Mouse (Mus musculus): Measurements from ENCODE around the gene Tmem144.
"Not testable (repeated sequence)": the region's sequence is repeated elsewhere in the genome, so short reads cannot be mapped to it uniquely, and the experiment has no call there.

Tmem144 gene

GRCm38 (mm10) chr3:79809180-79809567 is 43.4 kb downstream of the Tmem144 start:
- DNase-seq (ENCODE audit: low spot score in 2 of 2) = peak in 1 of 2 experiments; percentile 26

- no peak for DNase-seq (ENCODE audit: low spot score in 2 of 2)
Observed at GRCm38 (mm10) chr3:79808530-79809179, 43.9 kb downstream of the Tmem144 start.

DNA sequence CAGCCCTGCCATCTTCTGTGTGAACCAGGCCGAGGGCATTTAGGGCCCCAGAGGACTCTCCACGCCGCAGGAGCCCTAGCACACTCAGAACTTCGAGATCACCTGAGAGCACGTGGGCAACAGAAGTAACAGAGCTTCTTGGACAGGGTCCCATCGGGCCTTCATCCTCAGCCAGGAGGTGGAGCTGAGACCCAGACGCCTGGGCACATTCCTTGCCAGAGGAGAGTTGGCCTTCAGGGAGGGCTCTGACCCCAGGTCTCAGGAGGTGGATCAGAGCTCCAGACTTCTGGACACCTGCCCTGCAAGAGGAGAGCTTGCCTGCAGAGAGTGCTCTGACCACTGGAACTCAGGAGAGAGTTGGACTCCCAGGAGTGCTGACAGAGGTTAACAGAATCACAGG is 51.8 kb downstream of the Tmem144 start:
- not testable (repeated sequence) for DNase-seq (ENCODE audit: low spot score in 2 of 2)

DNA sequence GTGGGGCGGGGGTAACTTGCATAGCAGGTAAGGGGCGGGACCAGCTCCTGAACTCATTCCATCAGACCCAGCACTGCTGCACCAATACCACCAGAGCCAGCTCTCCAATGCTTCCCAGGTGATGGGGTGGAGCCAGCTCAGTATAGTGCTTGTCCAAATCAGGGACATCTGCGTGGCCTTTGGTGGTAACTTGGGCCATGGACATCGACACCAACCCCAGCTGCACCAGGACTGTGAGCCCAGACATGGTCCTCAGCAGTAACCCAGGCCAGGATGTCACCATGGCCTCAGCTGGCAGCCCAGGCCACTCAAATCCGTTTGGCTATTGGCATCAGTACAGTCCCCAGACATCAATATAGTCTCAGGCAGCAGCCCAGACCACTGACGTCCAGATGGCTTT is 60.3 kb downstream of the Tmem144 start:
- no peak for DNase-seq (ENCODE audit: low spot score in 2 of 2)

DNA sequence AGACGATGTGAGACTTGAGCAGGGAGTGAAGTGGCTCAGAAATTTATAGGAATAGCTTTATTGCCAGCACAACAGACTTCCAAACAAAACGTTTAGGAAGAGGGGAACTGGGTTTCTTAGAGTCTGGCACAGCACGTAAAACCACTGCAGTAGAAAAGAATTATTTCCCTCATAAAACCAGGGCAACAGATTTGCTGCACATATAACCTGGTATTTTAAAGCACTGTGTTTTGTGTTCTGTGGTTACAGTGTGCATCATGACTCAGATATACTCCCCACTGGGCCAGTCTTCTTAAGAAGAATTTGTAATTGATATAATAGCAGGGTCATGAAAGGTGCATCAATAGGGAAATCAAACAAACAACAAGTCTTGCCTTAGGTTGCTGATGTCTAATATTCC is 62.2 kb downstream of the Tmem144 start:
- DNase-seq (ENCODE audit: low spot score in 2 of 2) = no peak

DNA sequence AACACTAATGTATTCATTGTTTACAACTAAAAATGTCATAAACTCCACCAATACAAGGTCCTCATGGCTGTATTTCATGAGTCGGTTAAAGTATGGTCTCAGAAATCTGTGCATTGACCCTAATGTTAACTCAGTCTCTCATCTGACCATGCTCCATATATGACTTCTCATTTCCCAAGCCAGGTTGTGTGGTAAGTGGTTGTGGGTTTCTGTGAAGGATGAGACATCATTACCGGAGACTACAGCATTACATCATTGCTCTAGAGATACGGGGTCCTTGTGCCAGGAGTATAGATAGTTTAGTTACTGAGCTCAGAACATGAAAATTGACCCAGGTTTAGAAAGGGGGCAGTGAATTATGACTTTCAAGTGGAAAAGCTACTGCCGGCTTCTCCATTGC is 63.0 kb downstream of the Tmem144 start:
- no peak for DNase-seq (ENCODE audit: low spot score in 2 of 2)

DNA sequence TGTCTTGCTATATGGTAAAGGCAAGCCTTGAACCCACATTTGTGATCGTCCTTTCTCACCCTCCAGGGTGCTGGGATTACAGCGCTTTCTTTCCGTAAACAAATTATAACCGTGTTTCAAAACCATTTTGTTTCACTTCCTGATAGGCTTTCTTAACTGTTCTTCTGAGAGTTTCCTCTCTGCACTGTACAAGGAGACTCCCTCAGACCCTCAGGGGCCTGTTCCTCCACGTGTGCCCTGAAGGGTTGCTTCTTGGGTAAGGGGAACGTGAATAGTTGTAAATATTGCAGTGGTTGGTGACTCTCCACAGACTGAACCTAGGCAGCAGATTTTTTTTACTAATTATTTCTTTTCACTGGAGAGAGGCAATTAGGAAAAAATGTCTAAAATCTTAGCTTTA is 63.6 kb downstream of the Tmem144 start:
- DNase-seq (ENCODE audit: low spot score in 2 of 2) = no peak

- DNase-seq (ENCODE audit: low spot score in 2 of 2) = no peak
Observed at GRCm38 (mm10) chr3:79784362-79784736, 68.2 kb downstream of the Tmem144 start.

- DNase-seq (ENCODE audit: low spot score in 2 of 2) = no peak
Observed at GRCm38 (mm10) chr3:79783630-79784361, 68.8 kb downstream of the Tmem144 start.

DNA sequence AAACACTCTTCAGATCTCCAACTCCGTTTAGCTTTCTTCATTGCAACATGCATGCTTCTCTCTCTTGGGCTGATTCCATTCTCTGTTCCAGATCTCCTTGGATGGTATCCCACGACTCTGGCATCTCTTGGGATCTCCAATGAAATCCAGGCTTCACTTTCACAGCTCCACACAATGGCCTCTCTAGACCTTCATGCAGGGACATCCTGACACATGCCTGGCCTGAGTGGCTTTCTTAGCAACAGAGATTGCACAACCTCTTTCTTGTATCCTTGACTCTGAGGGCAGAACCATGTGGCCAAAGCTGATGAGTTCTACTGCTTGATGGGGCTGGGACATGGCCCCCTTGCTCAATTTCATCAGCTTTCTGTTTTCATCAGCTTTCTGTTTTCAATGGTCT is 79.9 kb downstream of the Tmem144 start:
- no peak for DNase-seq (ENCODE audit: low spot score in 2 of 2)

Data from natural killer cell, adult 2 months (primary cell).